Mouse (Mus musculus) intestine, embryonic 15.5 days (tissue): ENCODE data around the gene Lhx1. TPM values are rescaled to one million over a fixed set of nuclear protein-coding genes. Genes with fewer than 3 reads are reported as not detected.
A peak's percentile ranks its signal among the peaks of the same experiment; 100 is the strongest.

Source experiments
- ATAC-seq: fragments of 200-750 bp; cut with Nextera tagmentation; 2 replicates; pipeline ENCODE4 v1.8.0; 2017; ENCODE audit warnings: moderate TSS enrichment, moderate library complexity
- H3K27ac ChIP-seq: fragments of 300-500 bp; sonication (generic); 2 replicates; pipeline ENCODE4 v1.5.1; 2015; ENCODE audit warnings: mild to moderate bottlenecking, inconsistent platforms
- H3K27me3 ChIP-seq: fragments of 300-500 bp; sonication (generic); replicated peaks from 2 replicates; pipeline ENCODE4 v1.6.1; 2015; ENCODE audit warnings: inconsistent platforms
- H3K36me3 ChIP-seq: fragments of 300-500 bp; sonication (generic); 2 replicates; pipeline ENCODE4 v1.6.1; 2015; ENCODE audit warnings: inconsistent platforms
- H3K4me1 ChIP-seq: fragments of 300-500 bp; sonication (generic); replicated peaks from 2 replicates; pipeline ENCODE4 v1.6.1; 2015; ENCODE audit warnings: inconsistent platforms
- H3K4me2 ChIP-seq: fragments of 300-500 bp; sonication (generic); replicated peaks from 2 replicates; pipeline ENCODE4 v1.6.1; 2015; ENCODE audit warnings: mild to moderate bottlenecking, inconsistent platforms
- H3K4me3 ChIP-seq: fragments of 300-500 bp; sonication (generic); replicated peaks from 2 replicates; pipeline ENCODE4 v1.5.1; 2015; ENCODE audit warnings: inconsistent platforms
- H3K9ac ChIP-seq: fragments of 300-500 bp; sonication (generic); 2 replicates; pipeline ENCODE4 v1.6.1; 2015; ENCODE audit warnings: inconsistent platforms
- H3K9me3 ChIP-seq: fragments of 300-500 bp; sonication (generic); 2 replicates; pipeline ENCODE4 v1.6.1; 2016; ENCODE audit warnings: inconsistent platforms
- WGBS: fragments of 180-500 bp; shearing (Covaris S2); methylation state at CpG from one replicate; pipeline ENCODE4 v1.1.7; 2015; 5-methylcytosine and 5-hydroxymethylcytosine counted together
- polyA plus RNA-seq: library from polyadenylated mRNA; unstranded; fragments of >200 nt; fragmentation: Nextera tagmentation; extraction: Ambion mirVana; gene quantifications from 2 replicates; pipeline ENCODE4 v1.2.1, GENCODE M21; 2015

Gene Lhx1
- polyA plus RNA-seq, 1 experiment from 2014 or later: 0.24 TPM

DNA sequence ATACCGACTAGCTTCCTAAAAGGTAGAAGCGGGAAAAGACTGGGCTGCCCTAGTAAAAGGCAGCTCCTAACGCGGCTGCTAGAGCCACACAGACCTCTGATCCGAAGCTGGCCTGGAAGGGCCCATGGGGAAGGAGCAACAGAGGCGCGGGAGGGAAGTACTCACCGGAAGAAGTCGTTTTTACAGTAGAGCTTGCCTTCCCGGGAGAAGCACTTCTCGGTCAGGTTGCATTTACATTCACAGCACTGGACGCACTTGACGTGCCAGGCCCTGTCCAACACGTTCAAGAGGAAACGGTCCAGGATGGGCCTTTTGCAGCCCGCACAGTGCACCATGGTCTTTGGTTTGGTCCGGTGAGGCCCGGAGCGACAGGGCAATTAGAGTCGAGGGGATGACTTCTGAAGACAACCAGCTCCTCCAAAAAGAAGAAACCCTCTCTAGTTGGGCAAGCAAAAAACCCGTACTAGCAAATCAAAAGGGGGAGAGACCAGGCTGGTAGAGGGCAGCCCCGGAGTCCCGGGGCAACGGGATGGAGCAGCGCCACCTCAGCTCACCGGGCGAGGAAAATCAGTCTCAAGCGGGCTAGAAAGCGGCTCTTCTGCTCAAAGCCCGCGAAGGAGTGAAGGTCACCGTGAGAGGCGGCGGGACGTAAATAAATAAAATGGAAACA, 1.4 kb downstream of the Lhx1 start:
- Histone ChIP-seq H3K4me1 (peaks cover 40% of the 10 kb centered on the region), H3K4me3 (0 out of 2 replicates have a peak overlapping the region, but pooled peaks have one; percentile 47)
- WGBS: 1% methylated on average over 35 of the region's 35 CpGs

DNA sequence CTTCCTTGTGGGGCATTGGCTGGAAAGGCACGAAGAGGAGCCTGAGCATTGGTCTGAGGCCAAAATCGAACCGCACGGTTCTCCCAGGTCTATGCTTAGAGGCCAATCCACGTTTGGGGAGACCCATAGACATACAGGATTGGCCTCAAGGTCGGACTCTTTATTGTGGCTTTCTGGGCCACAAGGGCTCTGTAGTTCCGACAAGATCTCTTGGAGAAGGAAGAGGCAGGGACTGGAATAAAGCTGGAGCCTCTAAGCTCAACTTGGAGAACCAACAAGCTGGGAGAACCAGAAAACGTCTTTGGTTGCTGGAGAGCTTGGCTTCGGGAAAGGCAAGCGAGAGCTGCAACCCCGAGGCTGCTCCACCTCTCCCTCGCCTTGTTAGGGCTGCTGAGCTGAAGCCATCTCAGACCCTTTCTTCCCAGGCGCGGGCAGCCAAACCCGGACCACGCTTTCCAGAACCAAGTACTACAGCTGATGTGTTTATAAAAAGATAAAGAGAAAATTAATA, 2.0 kb downstream of the Lhx1 start:
- H3K9me3 ChIP-seq: no peaks in the 10 kb centered on the region
- no peak overlapping the region for H3K9ac ChIP-seq
- peak overlapping the region; percentile 94; the same call in 1 of the 2 replicates for H3K4me2 ChIP-seq
- no peak overlapping the region for H3K4me3 ChIP-seq
- H3K36me3 ChIP-seq: no peaks in the 10 kb centered on the region
- H3K4me1 ChIP-seq: peaks cover 40% of the 10 kb centered on the region
- H3K27me3 ChIP-seq: peaks cover 99% of the 10 kb centered on the region
- H3K27ac ChIP-seq: no peak overlapping the region
- no peak for ATAC-seq
- WGBS: 4% methylated on average over 16 of the region's 16 CpGs

More for the DNA sequence above, 1.4 kb downstream of the Lhx1 start:
- Histone ChIP-seq H3K36me3 (no peaks in the 10 kb centered on the region), H3K27ac (no peak overlapping the region), H3K27me3 (peaks cover 99% of the 10 kb centered on the region), H3K9me3 (no peaks in the 10 kb centered on the region), H3K9ac (no peak overlapping the region), H3K4me2 (peak overlapping the region; percentile 94)
- ATAC-seq: no peak

DNA sequence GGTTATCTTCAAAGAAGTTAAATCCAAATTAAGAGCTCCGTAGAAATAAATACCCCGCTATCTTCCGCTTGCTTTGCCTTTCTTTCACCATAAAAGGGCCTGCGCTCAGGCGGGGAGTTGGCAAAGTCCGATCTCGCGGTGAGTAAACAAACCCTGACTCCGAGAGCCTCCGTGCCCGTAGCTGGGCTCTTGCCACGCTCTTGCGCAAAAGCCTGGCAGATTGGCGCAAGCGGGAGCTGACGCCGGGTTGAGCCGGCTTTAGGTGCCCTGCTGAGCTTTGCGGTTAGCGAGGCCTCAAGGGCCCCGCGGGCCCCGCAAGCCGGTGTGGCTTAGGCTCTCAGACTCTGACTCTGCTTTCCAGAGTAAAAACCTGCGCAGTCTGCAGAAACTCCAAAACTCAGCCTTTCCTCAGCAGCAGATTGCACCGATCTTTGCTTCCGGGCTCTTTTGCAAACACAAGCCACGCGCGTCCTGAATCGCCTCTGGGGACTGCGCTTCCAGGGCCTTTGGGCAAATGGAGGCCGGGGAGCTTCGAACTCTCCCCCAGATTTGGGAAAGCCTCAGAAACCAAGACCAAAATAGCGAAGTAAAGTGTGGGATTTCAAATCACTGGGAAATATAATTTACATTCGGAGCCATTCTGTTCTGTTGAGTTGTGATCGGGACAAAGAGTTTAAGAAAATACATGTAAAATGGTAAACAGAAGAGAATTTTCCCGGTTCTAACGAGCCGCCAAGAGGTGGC, 2.6 kb downstream of the Lhx1 start:
- H3K36me3 ChIP-seq: no peaks in the 10 kb centered on the region
- peaks cover 93% of the 10 kb centered on the region for H3K27me3 ChIP-seq
- H3K4me2 ChIP-seq: peak overlapping the region; percentile 59
- H3K9me3 ChIP-seq: no peaks in the 10 kb centered on the region
- 1% methylated on average over 40 of the region's 40 CpGs for WGBS
- H3K4me3 ChIP-seq: peak overlapping the region; percentile 33
- no peak overlapping the region for H3K27ac ChIP-seq
- H3K9ac ChIP-seq: peak overlapping the region; percentile 42; the same call in 1 of the 2 replicates
- peak; percentile 67 for ATAC-seq
- H3K4me1 ChIP-seq: peaks cover 40% of the 10 kb centered on the region

DNA sequence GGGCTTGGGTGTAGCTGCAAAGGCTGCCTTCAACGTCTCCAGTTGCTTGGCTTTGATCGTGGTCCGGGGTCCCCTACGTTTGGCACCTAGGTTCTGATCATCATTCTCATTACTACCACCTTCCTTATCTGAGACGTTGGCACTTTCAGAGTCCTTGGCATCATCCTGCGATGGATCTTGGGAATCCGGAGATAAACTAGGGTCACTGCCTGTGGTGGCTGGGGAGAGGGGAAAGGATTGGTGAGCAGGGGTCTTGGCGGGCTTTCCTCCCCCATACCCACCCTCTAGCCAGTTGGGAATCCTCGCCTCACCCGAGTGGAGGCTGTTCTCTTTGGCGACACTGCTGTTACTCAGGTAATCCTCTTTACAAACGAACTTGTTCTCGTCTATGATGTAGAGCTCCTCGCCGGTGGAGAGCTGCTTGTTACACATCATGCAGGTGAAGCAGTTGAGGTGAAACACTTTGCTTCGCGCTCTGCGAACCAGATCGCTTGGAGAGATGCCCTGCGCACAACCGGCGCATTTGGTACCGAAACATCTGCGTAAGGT, 3.5 kb downstream of the Lhx1 start:
- Histone ChIP-seq H3K27me3 (peaks cover 86% of the 10 kb centered on the region), H3K4me2 (peak overlapping the region; percentile 59; the same call in 1 of the 2 replicates), H3K36me3 (no peaks in the 10 kb centered on the region), H3K9ac (no peak overlapping the region), H3K4me3 (no peak overlapping the region), H3K4me1 (peaks cover 40% of the 10 kb centered on the region), H3K27ac (no peak overlapping the region), H3K9me3 (no peaks in the 10 kb centered on the region)
- WGBS: 18% methylated on average over 24 of the region's 24 CpGs
- ATAC-seq: no peak

DNA sequence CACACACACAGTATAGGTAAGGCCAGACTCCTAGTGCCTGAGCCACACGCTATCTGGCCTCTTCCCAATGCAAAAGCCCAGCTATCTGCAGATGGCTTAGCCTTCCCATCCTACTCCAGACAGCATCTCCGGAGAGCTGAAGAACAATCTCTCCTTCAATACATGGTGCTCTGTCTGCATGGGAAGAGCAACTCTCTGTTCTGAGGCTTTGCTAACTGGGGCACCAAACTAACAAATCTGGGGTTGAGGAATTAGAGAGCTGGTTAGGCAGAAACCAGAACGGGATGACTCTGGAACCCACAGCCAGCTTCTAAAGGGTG, 4.3 kb downstream of the Lhx1 start:
- Histone ChIP-seq H3K9ac (no peak overlapping the region), H3K27me3 (peaks cover 86% of the 10 kb centered on the region), H3K4me3 (no peak overlapping the region), H3K36me3 (no peaks in the 10 kb centered on the region), H3K9me3 (no peaks in the 10 kb centered on the region), H3K4me2 (no peak overlapping the region), H3K27ac (no peak overlapping the region), H3K4me1 (peaks cover 34% of the 10 kb centered on the region)
- no peak for ATAC-seq
- 53% methylated on average over 3 of the region's 3 CpGs for WGBS

DNA sequence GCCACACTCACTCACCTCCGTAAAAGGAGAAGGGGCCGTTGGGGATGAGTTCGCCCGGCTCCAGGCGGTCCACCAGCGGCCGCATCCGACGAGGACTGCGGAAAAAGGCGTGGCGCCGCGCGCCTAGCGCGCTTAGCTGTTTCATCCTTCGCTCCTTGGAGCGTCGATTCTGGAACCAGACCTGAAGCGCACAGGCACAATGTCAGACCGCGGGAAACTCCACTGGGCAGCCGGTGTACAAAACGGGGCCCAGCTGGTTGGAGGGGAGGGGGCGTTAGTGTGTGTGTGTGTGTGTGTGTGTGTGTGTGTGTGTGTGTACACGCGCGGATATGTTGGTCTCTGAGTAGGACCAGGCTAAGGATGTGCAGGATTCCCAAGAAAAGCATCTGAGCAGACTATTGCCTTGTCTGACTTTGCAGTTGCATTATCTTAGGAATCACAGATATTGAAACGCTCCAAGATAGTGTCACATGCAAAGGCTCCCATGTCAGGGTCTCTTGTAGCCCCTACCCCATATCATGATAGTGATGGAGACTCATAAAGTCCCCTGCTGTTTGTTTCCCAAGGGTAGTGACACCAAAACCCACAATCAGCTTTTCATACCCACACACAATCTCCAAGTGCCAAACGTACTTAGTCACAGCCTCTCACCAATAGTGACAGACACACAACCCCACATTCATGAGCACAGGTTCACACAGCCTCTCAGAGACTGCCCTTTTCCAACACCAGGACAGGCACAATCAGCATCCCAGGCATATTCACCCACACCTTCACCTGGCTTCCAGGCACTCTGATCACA, 4.9 kb downstream of the Lhx1 start:
- H3K4me3 ChIP-seq: no peak overlapping the region
- 7% methylated on average over 31 of the region's 31 CpGs for whole genome bisulfite sequencing
- no peak overlapping the region for H3K27ac ChIP-seq
- no peaks in the 10 kb centered on the region for H3K36me3 ChIP-seq
- peaks cover 86% of the 10 kb centered on the region for H3K27me3 ChIP-seq
- H3K9ac ChIP-seq: no peak overlapping the region
- H3K4me1 ChIP-seq: peaks cover 29% of the 10 kb centered on the region
- no peaks in the 10 kb centered on the region for H3K9me3 ChIP-seq
- H3K4me2 ChIP-seq: no peak overlapping the region
- no peak for ATAC-seq

DNA sequence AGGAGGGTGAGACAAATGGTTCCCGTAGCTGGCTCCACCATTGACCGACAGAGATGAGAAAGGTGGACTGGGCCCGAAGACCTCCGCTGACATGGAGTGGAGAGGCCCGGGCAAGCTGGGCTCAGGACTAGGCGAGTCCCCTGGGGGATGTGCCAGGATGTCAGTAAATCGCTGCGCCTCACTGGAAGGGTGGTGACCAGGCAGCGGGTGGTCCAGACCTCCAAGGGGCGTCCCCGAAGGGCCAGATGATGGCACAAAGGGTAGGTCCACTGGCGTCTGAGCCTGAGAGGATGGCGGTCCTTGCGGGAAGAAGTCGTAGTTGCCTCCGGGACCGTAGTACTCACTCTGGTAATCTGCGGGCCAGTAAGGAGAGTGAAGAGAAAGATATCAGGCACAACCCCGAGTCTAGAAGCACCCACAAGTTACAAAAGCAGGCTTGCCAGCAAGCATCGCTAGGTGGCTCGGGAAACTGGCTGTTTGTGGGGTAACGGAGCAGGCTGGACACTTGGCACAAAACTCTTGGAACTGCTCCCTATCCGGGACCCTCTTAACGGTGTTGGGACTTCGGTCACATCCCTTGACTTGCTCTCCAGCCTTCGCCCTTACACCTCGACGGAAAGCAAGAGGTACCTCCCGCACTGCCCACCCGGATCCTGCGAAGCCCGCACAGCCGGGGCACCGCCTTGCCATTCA, 5.6 kb downstream of the Lhx1 start:
- peaks cover 86% of the 10 kb centered on the region for H3K27me3 ChIP-seq
- 28% methylated on average over 34 of the region's 34 CpGs for WGBS
- no peak overlapping the region for H3K9ac ChIP-seq

DNA sequence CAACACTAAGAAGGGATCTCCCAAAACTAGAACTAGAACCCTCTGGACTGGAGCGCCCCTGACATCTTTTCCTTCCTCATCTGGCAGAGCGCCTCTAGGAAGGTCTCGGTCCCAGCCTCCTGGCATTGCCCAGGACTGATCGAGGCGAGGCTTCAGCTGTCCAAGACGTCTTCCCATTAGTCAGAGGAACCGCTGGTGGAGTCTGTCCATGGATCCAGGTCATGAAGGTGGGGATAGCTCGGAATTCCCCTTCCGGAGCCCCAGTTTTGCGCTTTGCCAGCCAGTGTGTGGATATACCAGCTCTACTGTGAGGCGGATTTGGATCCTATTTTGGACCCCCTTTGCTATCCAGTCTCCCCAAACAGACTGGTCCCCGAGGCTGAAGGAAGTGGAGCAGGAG, 6.3 kb downstream of the Lhx1 start:
- Histone ChIP-seq H3K27me3 (peaks cover 84% of the 10 kb centered on the region), H3K4me1 (peaks cover 15% of the 10 kb centered on the region), H3K9ac (no peak overlapping the region), H3K9me3 (no peaks in the 10 kb centered on the region), H3K4me2 (no peak overlapping the region), H3K27ac (no peak overlapping the region), H3K36me3 (no peaks in the 10 kb centered on the region), H3K4me3 (no peak overlapping the region)
- ATAC-seq: no peak
- WGBS: 42% methylated on average over 12 of the region's 12 CpGs

More for the DNA sequence above, 5.6 kb downstream of the Lhx1 start:
- Histone ChIP-seq H3K4me2 (no peak overlapping the region), H3K27ac (no peak overlapping the region), H3K36me3 (no peaks in the 10 kb centered on the region), H3K4me1 (peaks cover 21% of the 10 kb centered on the region), H3K4me3 (no peak overlapping the region), H3K9me3 (no peaks in the 10 kb centered on the region)
- no peak for ATAC-seq

DNA sequence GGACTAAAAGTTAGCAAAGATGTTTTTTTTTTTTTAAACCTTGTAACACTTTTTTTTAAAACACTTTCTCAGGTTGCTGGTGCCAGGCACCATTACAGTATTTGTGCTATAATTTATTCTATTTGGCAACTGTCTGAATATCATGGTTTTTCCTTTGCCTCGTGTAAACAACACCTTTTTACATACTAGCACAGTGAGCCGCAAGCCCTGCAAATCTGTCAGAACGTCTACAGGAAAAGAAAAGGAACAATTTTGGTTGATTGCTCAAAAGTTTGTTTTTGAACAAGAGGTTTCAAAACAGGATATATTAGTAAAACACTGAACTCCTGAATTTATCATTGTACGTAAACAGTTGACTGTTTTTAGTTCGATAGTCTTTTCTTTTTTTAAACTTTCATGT, 7.1 kb downstream of the Lhx1 start:
- 58% methylated on average over 5 of the region's 5 CpGs for WGBS
- Histone ChIP-seq H3K4me1 (peaks cover 12% of the 10 kb centered on the region), H3K4me2 (no peak overlapping the region), H3K36me3 (no peaks in the 10 kb centered on the region), H3K27ac (no peak overlapping the region), H3K4me3 (no peak overlapping the region), H3K27me3 (peaks cover 76% of the 10 kb centered on the region), H3K9me3 (no peaks in the 10 kb centered on the region), H3K9ac (no peak overlapping the region)
- ATAC-seq: no peak

DNA sequence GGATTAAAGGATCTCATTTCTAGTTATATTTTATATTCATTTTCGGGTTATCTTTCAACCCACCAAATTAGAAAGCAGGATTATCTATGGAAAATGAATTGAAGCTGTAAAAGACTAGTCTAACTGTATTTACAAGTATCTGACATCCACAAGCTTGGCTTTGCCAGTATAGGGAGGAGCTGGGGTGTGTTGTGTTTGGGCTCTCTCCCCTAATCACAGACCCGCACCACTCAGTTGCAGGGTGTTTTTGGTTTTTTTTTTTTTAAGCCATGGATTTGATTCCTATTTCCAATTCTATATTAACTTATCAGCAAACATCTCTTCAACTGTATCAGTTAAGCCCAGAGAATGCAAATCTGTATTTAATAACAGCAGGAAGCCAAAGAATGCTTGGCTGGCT, 7.9 kb downstream of the Lhx1 start:
- Histone ChIP-seq H3K4me1 (peaks cover 8% of the 10 kb centered on the region), H3K27ac (no peak overlapping the region), H3K9me3 (no peaks in the 10 kb centered on the region), H3K27me3 (peaks cover 68% of the 10 kb centered on the region), H3K4me3 (no peak overlapping the region), H3K9ac (no peak overlapping the region), H3K4me2 (no peak overlapping the region), H3K36me3 (no peaks in the 10 kb centered on the region)
- no peak for ATAC-seq
- 36% methylated on average over 2 of the region's 2 CpGs for WGBS

DNA sequence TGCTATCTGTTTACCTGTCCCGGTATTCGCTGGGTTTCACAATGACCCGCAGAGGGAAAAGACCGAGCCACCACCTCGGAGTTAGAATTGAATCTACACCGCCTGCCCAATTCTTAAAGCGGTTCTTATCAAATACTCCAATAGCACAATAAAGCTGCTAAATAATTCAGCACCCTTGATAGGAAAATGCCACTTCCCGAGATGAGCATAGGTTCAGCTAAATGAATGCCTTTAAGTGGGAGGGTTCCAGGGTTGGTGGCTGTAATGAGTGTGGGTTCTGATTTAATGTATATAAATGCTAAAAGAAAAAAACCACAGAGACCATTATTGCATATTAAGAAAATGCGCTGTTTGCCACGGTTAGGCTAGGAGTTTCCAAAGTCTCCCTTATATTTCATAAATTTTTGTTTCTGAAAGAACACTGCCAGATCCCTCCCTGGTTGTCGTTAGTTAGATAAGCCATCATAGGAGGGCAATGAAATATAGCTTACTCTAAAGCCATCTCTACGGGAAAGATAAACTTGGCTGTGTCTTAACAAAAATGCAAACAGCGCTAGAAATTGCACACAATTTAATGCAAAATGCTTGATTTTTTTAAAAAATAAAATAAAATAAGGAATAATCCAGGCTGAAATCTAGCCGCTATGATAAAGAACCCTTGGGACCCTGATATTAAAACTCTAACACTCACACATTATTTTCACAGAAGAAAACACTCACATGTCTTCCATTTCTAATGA, 8.7 kb downstream of the Lhx1 start:
- no peak for ATAC-seq
- WGBS: 9% methylated on average over 14 of the region's 14 CpGs
- peaks cover 60% of the 10 kb centered on the region for H3K27me3 ChIP-seq

More for the DNA sequence above, 8.7 kb downstream of the Lhx1 start:
- Histone ChIP-seq H3K4me2 (no peak overlapping the region), H3K9ac (no peak overlapping the region), H3K9me3 (no peaks in the 10 kb centered on the region), H3K4me3 (no peak overlapping the region), H3K4me1 (peaks cover 4% of the 10 kb centered on the region; the same call in 1 of the 2 replicates), H3K36me3 (no peaks in the 10 kb centered on the region), H3K27ac (no peak overlapping the region)
